Mouse (Mus musculus): ENCODE data around the gene Btbd35f9. TPM values are rescaled to one million over a fixed set of nuclear protein-coding genes. Genes with fewer than 3 reads are reported as not detected.
"Not testable (repeated sequence)": the region's sequence is repeated elsewhere in the genome, so short reads cannot be mapped to it uniquely, and the experiment has no call there.

Gene Btbd35f9
- polyA plus RNA-seq (2012; rRNA removed): not detected in 2 replicates

- DNase-seq (ENCODE audit: low read depth): not testable (repeated sequence)
Measured at GRCm38 (mm10) chrX:34161399-34161798, at the start of gene Btbd35f9. Btbd35f9 (minus strand) TSS chrX:34161499.

Other genes starting within 250 kb of the Btbd35f9 start
- not detected in 2 replicates for gene Btbd35f6, start 205.0 kb downstream of the Btbd35f9 start, polyA plus RNA-seq (2012; rRNA removed)
- not detected in 2 replicates for gene Gm21870, start 174.7 kb downstream of the Btbd35f9 start, polyA plus RNA-seq (2012; rRNA removed)
- gene Spin2g, start 77.2 kb upstream of the Btbd35f9 start, polyA plus RNA-seq (2012; rRNA removed): not detected in 2 replicates

Measured in gonadal fat pad, adult 2 months (tissue).